Mouse (Mus musculus): ENCODE measurements around the gene Snrpd2.
"Not testable (repeated sequence)": the region's sequence is repeated elsewhere in the genome, so short reads cannot be mapped to it uniquely, and the experiment has no call there.

Gene Snrpd2

GRCm38 (mm10) chr7:19148875-19149541 is 514 bp upstream of the Snrpd2 start, which contains the start of gene Qpctl:
Gene Qpctl, minus strand, starts transcription at chr7:19149291.
- peak; percentile 98 for DNase-seq (ENCODE audit: low spot score)

GRCm38 (mm10) chr7:19151121-19151520 is 1.6 kb downstream of the Snrpd2 start:
- not testable (repeated sequence) for DNase-seq (ENCODE audit: low spot score)

- DNase-seq (ENCODE audit: low spot score), result no peak
Measured at GRCm38 (mm10) chr7:19154796-19155195, 5.3 kb downstream of the Snrpd2 start.

- DNase-seq (ENCODE audit: low spot score), result no peak
Measured at GRCm38 (mm10) chr7:19155825-19156475, 6.4 kb downstream of the Snrpd2 start.

GRCm38 (mm10) chr7:19157160-19157800 is 7.8 kb downstream of the Snrpd2 start:
- DNase-seq (ENCODE audit: low spot score), result peak; percentile 94

GRCm38 (mm10) chr7:19158601-19159000 is 9.1 kb downstream of the Snrpd2 start:
- no peak for DNase-seq (ENCODE audit: low spot score)

GRCm38 (mm10) chr7:19159411-19159810 is 9.9 kb downstream of the Snrpd2 start:
- no peak for DNase-seq (ENCODE audit: low spot score)

GRCm38 (mm10) chr7:19160115-19160514 is 10.6 kb downstream of the Snrpd2 start:
- no peak for DNase-seq (ENCODE audit: low spot score)

- DNase-seq (ENCODE audit: low spot score), result no peak
Measured at GRCm38 (mm10) chr7:19162928-19163327, 13.4 kb downstream of the Snrpd2 start.

GRCm38 (mm10) chr7:19163752-19164151 is 14.2 kb downstream of the Snrpd2 start:
- DNase-seq (ENCODE audit: low spot score), result no peak

- DNase-seq (ENCODE audit: low spot score), result no peak
Measured at GRCm38 (mm10) chr7:19164189-19164588, 14.7 kb downstream of the Snrpd2 start.

GRCm38 (mm10) chr7:19164978-19165377 is 15.5 kb downstream of the Snrpd2 start:
- no peak for DNase-seq (ENCODE audit: low spot score)

- DNase-seq (ENCODE audit: low spot score), result no peak
Measured at GRCm38 (mm10) chr7:19165656-19166423, 16.3 kb downstream of the Snrpd2 start, which contains the start of gene Gipr. Gene Gipr, minus strand, starts transcription at chr7:19166127.

GRCm38 (mm10) chr7:19166990-19167389 is 17.5 kb downstream of the Snrpd2 start:
- no peak for DNase-seq (ENCODE audit: low spot score)

GRCm38 (mm10) chr7:19169506-19169905 is 20.0 kb downstream of the Snrpd2 start:
- no peak for DNase-seq (ENCODE audit: low spot score)

- no peak for DNase-seq (ENCODE audit: low spot score)
Measured at GRCm38 (mm10) chr7:19170142-19170541, 20.6 kb downstream of the Snrpd2 start.

- no peak for DNase-seq (ENCODE audit: low spot score)
Measured at GRCm38 (mm10) chr7:19171831-19172230, 22.3 kb downstream of the Snrpd2 start.

GRCm38 (mm10) chr7:19172874-19173273 is 23.4 kb downstream of the Snrpd2 start:
- DNase-seq (ENCODE audit: low spot score), result peak; percentile 92

GRCm38 (mm10) chr7:19175708-19176515 is 26.4 kb downstream of the Snrpd2 start, which contains the start of gene Eml2:
Gene Eml2, plus strand, starts transcription at chr7:19176421.
- DNase-seq (ENCODE audit: low spot score), result peak; percentile 94

GRCm38 (mm10) chr7:19176516-19176947 is 27.0 kb downstream of the Snrpd2 start:
- no peak for DNase-seq (ENCODE audit: low spot score)

GRCm38 (mm10) chr7:19177216-19177615 is 27.7 kb downstream of the Snrpd2 start:
- no peak for DNase-seq (ENCODE audit: low spot score)
